Mouse (Mus musculus) embryonic fibroblast, embryonic 13.5 days (primary cell): ENCODE measurements around the gene Abcb8. TPM values are rescaled to one million over a fixed set of nuclear protein-coding genes. Genes with fewer than 3 reads are reported as not detected.

Experiments
- H3K27ac ChIP-seq: 2 replicates; pipeline ENCODE4 v1.5.1; 2012; ENCODE audit warnings: low read length, control low read depth, inconsistent platforms; ENCODE audit not compliant: insufficient read depth
- H3K4me1 ChIP-seq: 2 replicates; pipeline ENCODE4 v1.6.1; 2011; ENCODE audit warnings: low read length; ENCODE audit not compliant: control insufficient read depth, insufficient read depth
- H3K4me3 ChIP-seq: 2 replicates; pipeline ENCODE4 v1.5.1; 2011; ENCODE audit warnings: mild to moderate bottlenecking, control low read depth, low read length; ENCODE audit not compliant: insufficient read depth
- CTCF ChIP-seq: IDR thresholded peaks from 2 replicates; pipeline ENCODE4 v1.5.1; 2011; ENCODE audit warnings: mild to moderate bottlenecking, control low read depth, low read length, moderate library complexity, borderline replicate concordance; ENCODE audit not compliant: insufficient read depth
- POLR2A ChIP-seq: IDR thresholded peaks from 2 replicates; pipeline ENCODE4 v1.6.1; 2011; ENCODE audit warnings: low read depth, mild to moderate bottlenecking, control low read depth, low read length, moderate library complexity
- polyA plus RNA-seq: library from polyadenylated mRNA; stranded (reverse); fragments of >200 nt; gene quantifications from 2 replicates; pipeline ENCODE4 v1.2.4, GENCODE M21; 2011; ENCODE audit warnings: low read depth; ENCODE audit not compliant: missing spikeins, insufficient read length

Abcb8 gene
- polyA plus RNA-seq, 1 experiment, result 10.6 TPM

GRCm38 (mm10) chr5:24424004-24424781 is 30.7 kb downstream of the Abcb8 start:
- Histone ChIP-seq H3K27ac (peak overlapping the region; percentile 84), H3K4me1 (peaks cover 4% of the 10 kb centered on the region), H3K4me3 (peak overlapping the region; percentile 39)
- TF ChIP-seq CTCF (no peak), POLR2A (no peak; the same call in 1 of the 2 replicates)

- H3K27ac ChIP-seq, result peak overlapping the region; percentile 84
- peak overlapping the region; percentile 74 for H3K4me3 ChIP-seq
- TF ChIP-seq CTCF, result no peak
- TF ChIP-seq POLR2A, result peak; percentile 50
- H3K4me1 ChIP-seq, result peaks cover 4% of the 10 kb centered on the region
Measured at GRCm38 (mm10) chr5:24424861-24425411, 31.5 kb downstream of the Abcb8 start.

- peak overlapping the region; percentile 74 for H3K4me3 ChIP-seq
- peaks cover 4% of the 10 kb centered on the region for H3K4me1 ChIP-seq
- TF ChIP-seq CTCF (no peak), POLR2A (peak; percentile 36; the same call in 1 of the 2 replicates)
- H3K27ac ChIP-seq, result peak overlapping the region; percentile 59
Measured at GRCm38 (mm10) chr5:24425421-24426036, 32.1 kb downstream of the Abcb8 start.

- peak overlapping the region; percentile 74 for H3K4me3 ChIP-seq
- no peak for TF ChIP-seq POLR2A
- TF ChIP-seq CTCF, result no peak
- peak overlapping the region; percentile 59; the same call in 1 of the 2 replicates for H3K27ac ChIP-seq
- H3K4me1 ChIP-seq, result peaks cover 4% of the 10 kb centered on the region
Measured at GRCm38 (mm10) chr5:24426037-24426432, 32.6 kb downstream of the Abcb8 start.

GRCm38 (mm10) chr5:24426556-24427284 is 33.3 kb downstream of the Abcb8 start:
- TF ChIP-seq CTCF (no peak), POLR2A (peak; percentile 58)
- peak overlapping the region; percentile 27 for H3K27ac ChIP-seq
- H3K4me3 ChIP-seq, result peak overlapping the region; percentile 74
- peaks cover 4% of the 10 kb centered on the region for H3K4me1 ChIP-seq

GRCm38 (mm10) chr5:24427285-24427633 is 33.8 kb downstream of the Abcb8 start:
- H3K4me1 ChIP-seq, result peaks cover 4% of the 10 kb centered on the region
- peak overlapping the region; percentile 74 for H3K4me3 ChIP-seq
- TF ChIP-seq POLR2A (no peak), CTCF (no peak)
- peak overlapping the region; percentile 27 for H3K27ac ChIP-seq

- H3K4me3 ChIP-seq, result peak overlapping the region; percentile 3; the same call in 1 of the 2 replicates
- TF ChIP-seq CTCF (no peak), POLR2A (no peak)
- no peak overlapping the region for H3K27ac ChIP-seq
- peaks cover 4% of the 10 kb centered on the region for H3K4me1 ChIP-seq
Measured at GRCm38 (mm10) chr5:24427981-24428402, 34.5 kb downstream of the Abcb8 start.

GRCm38 (mm10) chr5:24428596-24428995 is 35.1 kb downstream of the Abcb8 start:
- Histone ChIP-seq H3K4me3 (peak overlapping the region; percentile 3; the same call in 1 of the 2 replicates), H3K27ac (no peak overlapping the region), H3K4me1 (peaks cover 4% of the 10 kb centered on the region)
- TF ChIP-seq POLR2A (peak; percentile 43; the same call in 1 of the 2 replicates), CTCF (no peak)

- H3K4me3 ChIP-seq, result no peak overlapping the region
- no peak overlapping the region for H3K27ac ChIP-seq
- H3K4me1 ChIP-seq, result no peaks in the 10 kb centered on the region
- no peak for TF ChIP-seq POLR2A
- TF ChIP-seq CTCF, result no peak
Measured at GRCm38 (mm10) chr5:24433993-24434392, 40.5 kb downstream of the Abcb8 start.

- Histone ChIP-seq H3K4me1 (peaks cover 4% of the 10 kb centered on the region; the same call in 1 of the 2 replicates), H3K4me3 (no peak overlapping the region), H3K27ac (no peak overlapping the region)
- no peak for TF ChIP-seq POLR2A
- no peak for TF ChIP-seq CTCF
Measured at GRCm38 (mm10) chr5:24441187-24441586, 47.7 kb downstream of the Abcb8 start.
